Mouse (Mus musculus) olfactory bulb, adult 2 months (tissue): ENCODE results near the gene Upp2. TPM values are rescaled to one million over a fixed set of nuclear protein-coding genes. Genes with fewer than 3 reads are reported as not detected.

ENCODE experiments used
- H3K27ac ChIP-seq: fragments of 200-500 bp; 2 replicates; pipeline ENCODE4 v1.5.1; 2012; ENCODE audit warnings: low read depth, low read length; ENCODE audit not compliant: insufficient read depth
- H3K4me1 ChIP-seq: fragments of 200-500 bp; 2 replicates; pipeline ENCODE4 v1.6.1; 2012; ENCODE audit warnings: low read length; ENCODE audit not compliant: control insufficient read depth, insufficient read depth
- H3K4me3 ChIP-seq: fragments of 200-500 bp; 2 replicates; pipeline ENCODE4 v1.5.1; 2012; ENCODE audit warnings: mild to moderate bottlenecking, low read depth, low read length, moderate library complexity; ENCODE audit not compliant: insufficient read depth
- CTCF ChIP-seq: fragments of 200-500 bp; IDR thresholded peaks from 2 replicates; pipeline ENCODE4 v1.5.1; 2012; ENCODE audit warnings: low read depth, mild to moderate bottlenecking, low read length, moderate library complexity; ENCODE audit not compliant: insufficient read depth
- POLR2A ChIP-seq: fragments of 200-500 bp; IDR thresholded peaks from 2 replicates; pipeline ENCODE4 v1.6.1; 2012; ENCODE audit warnings: mild to moderate bottlenecking, low read depth, low read length, moderate library complexity; ENCODE audit not compliant: insufficient read depth
- WGBS: fragments of 180-500 bp; shearing (Covaris S2); methylation state at CpG from one replicate; pipeline ENCODE4 v1.1.7; 2018; 5-methylcytosine and 5-hydroxymethylcytosine counted together
- polyA plus RNA-seq: library from polyadenylated mRNA; stranded (reverse); fragments of >200 nt; gene quantifications from 2 replicates; pipeline ENCODE4 v1.2.4, GENCODE M21; 2012; ENCODE audit warnings: low replicate concordance; ENCODE audit not compliant: missing spikeins, insufficient read depth, insufficient read length

Upp2 gene
- polyA plus RNA-seq, 1 experiment = not detected

DNA sequence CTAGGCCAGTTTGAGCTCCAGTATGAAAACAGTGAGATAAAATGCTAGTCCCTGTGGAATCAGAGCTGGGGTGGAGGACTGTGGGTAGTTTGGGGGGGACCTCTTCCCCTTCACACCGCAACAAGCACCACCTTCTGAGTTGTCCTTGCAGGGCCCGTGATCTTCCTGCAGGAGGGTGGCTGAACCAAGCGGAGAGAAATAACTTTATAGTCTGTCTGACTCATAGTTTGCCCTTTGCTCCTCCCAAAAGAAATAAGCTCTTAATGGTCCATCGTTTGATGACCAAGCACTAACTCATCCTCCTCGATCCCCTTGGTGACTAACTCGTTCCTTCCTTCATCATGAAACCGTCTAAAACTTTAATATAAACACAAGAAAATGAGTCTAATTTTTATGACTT, 20.8 kb upstream of the Upp2 start:
- TF ChIP-seq POLR2A = no peak
- WGBS = 43% methylated on average over 7 of the region's 7 CpGs
- H3K27ac ChIP-seq = no peak overlapping the region
- no peak overlapping the region for H3K4me3 ChIP-seq
- peaks cover 20% of the 10 kb centered on the region for H3K4me1 ChIP-seq

- no peak overlapping the region for H3K4me3 ChIP-seq
- 86% methylated on average over 7 of the region's 7 CpGs for WGBS
Measured at GRCm38 (mm10) chr2:58548943-58549342, 18.2 kb upstream of the Upp2 start.

GRCm38 (mm10) chr2:58549960-58550359, 17.1 kb upstream of the Upp2 start:
- H3K4me3 ChIP-seq = no peak overlapping the region
- 52% methylated on average over 6 of the region's 6 CpGs for WGBS
- H3K27ac ChIP-seq = no peak overlapping the region
- H3K4me1 ChIP-seq = peaks cover 30% of the 10 kb centered on the region
- TF ChIP-seq CTCF (no peak), POLR2A (no peak)

More at GRCm38 (mm10) chr2:58548943-58549342, 18.2 kb upstream of the Upp2 start:
- peaks cover 32% of the 10 kb centered on the region for H3K4me1 ChIP-seq
- TF ChIP-seq POLR2A = no peak
- no peak for TF ChIP-seq CTCF
- H3K27ac ChIP-seq = no peak overlapping the region

- 55% methylated on average over 9 of the region's 9 CpGs for WGBS
Measured at GRCm38 (mm10) chr2:58550488-58550887, 16.6 kb upstream of the Upp2 start.

GRCm38 (mm10) chr2:58551866-58552265, 15.2 kb upstream of the Upp2 start:
- H3K4me3 ChIP-seq = no peak overlapping the region
- H3K27ac ChIP-seq = no peak overlapping the region
- 67% methylated on average over 6 of the region's 6 CpGs for WGBS
- TF ChIP-seq CTCF (no peak), POLR2A (no peak)
- H3K4me1 ChIP-seq = peaks cover 30% of the 10 kb centered on the region

More at GRCm38 (mm10) chr2:58550488-58550887, 16.6 kb upstream of the Upp2 start:
- Histone ChIP-seq H3K27ac (no peak overlapping the region), H3K4me3 (no peak overlapping the region), H3K4me1 (peaks cover 32% of the 10 kb centered on the region)
- TF ChIP-seq POLR2A (no peak), CTCF (no peak)

- Histone ChIP-seq H3K4me1 (peaks cover 28% of the 10 kb centered on the region), H3K4me3 (no peak overlapping the region), H3K27ac (no peak overlapping the region)
- TF ChIP-seq POLR2A (no peak), CTCF (no peak)
- WGBS = 77% methylated on average over 3 of the region's 3 CpGs
Measured at GRCm38 (mm10) chr2:58552296-58552695, 14.8 kb upstream of the Upp2 start.

GRCm38 (mm10) chr2:58557045-58557845, 9.9 kb upstream of the Upp2 start:
- WGBS = 81% methylated on average over 9 of the region's 9 CpGs
- TF ChIP-seq POLR2A (no peak), CTCF (no peak)
- Histone ChIP-seq H3K27ac (no peak overlapping the region), H3K4me1 (peaks cover 15% of the 10 kb centered on the region; the same call in 1 of the 2 replicates), H3K4me3 (no peak overlapping the region)

DNA sequence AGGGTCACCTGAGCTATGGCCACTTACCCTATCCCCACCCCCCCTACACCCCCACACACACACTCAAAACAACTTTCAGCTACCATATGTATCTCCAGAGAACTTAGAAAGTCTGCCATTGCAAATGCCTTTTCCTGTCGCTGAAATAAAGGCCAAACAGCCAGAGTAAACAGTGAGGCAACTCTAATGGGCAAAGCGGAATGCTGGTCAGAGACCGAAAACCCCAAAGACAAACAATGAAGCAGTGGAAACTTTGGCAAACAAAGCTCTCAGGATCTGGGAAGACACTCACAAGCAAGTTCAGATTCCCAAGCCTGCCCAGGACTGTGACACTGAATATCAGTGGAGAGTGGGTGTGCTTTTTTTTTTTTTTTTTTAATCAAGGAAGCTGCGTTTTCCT, 5.0 kb upstream of the Upp2 start:
- 40% methylated on average over 4 of the region's 4 CpGs for WGBS

DNA sequence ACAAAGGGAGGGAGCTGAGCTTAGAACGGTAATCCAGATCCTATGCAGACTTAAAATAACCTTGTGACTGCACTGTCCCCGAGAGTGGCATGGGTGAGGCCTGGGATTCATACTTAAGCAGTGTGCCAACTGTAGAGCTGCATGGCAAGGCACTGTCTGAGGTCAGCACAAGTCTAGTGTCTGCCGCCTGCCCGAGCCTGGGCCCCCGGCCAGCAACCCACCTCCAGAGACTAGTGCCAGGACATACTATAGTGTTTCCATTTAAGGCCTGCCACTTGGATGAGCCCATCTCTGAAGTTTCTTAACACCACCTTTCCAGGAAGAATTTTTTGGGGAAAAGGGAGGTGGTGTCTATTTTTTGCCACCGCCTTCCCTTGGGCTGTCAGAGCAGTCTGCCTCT, 1.8 kb upstream of the Upp2 start:
- Histone ChIP-seq H3K27ac (peak overlapping the region; percentile 18), H3K4me3 (peak overlapping the region; percentile 56), H3K4me1 (peaks cover 10% of the 10 kb centered on the region)
- 7% methylated on average over 6 of the region's 6 CpGs for WGBS
- TF ChIP-seq CTCF (no peak), POLR2A (no peak)

More for the DNA sequence above, 5.0 kb upstream of the Upp2 start:
- Histone ChIP-seq H3K27ac (no peak overlapping the region), H3K4me1 (peaks cover 15% of the 10 kb centered on the region), H3K4me3 (no peak overlapping the region)
- TF ChIP-seq POLR2A = no peak
